Mouse (Mus musculus): ENCODE results near the gene Atp2b2. TPM values are rescaled to one million over a fixed set of nuclear protein-coding genes. Genes with fewer than 3 reads are reported as not detected.

Atp2b2 gene
- polyA plus RNA-seq, 1 experiment from 2014 or later = 0.15 TPM

DNA sequence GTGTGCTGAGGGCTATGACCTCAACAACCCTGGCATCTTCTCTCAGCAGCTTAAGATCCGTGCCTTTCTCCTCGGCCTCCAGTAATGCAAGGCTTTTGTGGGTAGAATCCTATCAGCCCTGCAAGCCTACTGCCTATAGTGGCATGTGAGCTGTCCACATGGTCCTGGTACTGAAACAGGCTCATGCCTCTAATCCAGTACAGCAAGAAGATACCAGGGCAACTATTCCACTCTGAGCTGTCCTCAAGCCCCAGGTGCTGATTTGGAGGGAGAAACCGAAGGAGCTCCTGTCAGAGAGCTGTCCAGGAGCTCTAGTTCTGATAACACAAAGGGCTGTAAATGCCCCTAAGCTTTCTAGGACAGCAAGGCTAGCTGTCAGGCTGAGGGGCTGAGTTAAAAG, 190.1 kb downstream of the Atp2b2 start:
- H3K4me1 ChIP-seq (replicated peaks; ENCODE audit: control insufficient read depth, insufficient read depth, low read length) = no peaks in the 10 kb centered on the region
- H3K36me3 ChIP-seq (ENCODE audit: control insufficient read depth, insufficient read depth, low read length) = no peaks in the 10 kb centered on the region
- H3K27me3 ChIP-seq (ENCODE audit: control insufficient read depth, insufficient read depth, low read depth, low read length) = no peaks in the 10 kb centered on the region
- H3K4me3 ChIP-seq (ENCODE audit: low read length) = no peak overlapping the region
- WGBS = 5% methylated on average over 3 of the region's 3 CpGs
- H3K9ac ChIP-seq (ENCODE audit: low read length) = no peak overlapping the region
- ATAC-seq (ENCODE audit: low read depth) = peak; percentile 79
- no peak overlapping the region for H3K27ac ChIP-seq (ENCODE audit: low read length)
- no peaks in the 10 kb centered on the region for H3K9me3 ChIP-seq (ENCODE audit: control insufficient read depth, low read length)
- H3K4me2 ChIP-seq (ENCODE audit: low read depth, low read length) = no peak overlapping the region

DNA sequence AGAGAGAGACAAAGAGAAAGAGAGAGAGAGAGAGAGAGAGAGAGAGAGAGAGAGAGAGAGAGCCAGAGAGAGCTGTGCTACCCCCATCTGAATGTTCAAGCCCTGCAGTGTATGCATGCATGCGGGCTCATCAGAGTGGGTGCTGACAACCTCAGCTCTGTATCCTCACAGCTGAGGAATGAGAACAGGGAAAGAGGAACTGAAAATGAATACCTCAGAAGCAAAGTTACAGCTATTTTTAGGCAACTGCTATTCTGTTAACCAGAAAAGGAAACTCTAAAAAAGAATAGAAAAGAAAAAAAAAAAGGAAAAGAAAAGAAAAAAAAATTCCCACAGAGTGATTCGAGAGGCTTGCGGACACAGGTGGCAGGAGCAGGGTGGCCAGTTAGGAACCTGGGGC, 192.6 kb downstream of the Atp2b2 start:
- no peak overlapping the region for H3K4me2 ChIP-seq (ENCODE audit: low read depth, low read length)

DNA sequence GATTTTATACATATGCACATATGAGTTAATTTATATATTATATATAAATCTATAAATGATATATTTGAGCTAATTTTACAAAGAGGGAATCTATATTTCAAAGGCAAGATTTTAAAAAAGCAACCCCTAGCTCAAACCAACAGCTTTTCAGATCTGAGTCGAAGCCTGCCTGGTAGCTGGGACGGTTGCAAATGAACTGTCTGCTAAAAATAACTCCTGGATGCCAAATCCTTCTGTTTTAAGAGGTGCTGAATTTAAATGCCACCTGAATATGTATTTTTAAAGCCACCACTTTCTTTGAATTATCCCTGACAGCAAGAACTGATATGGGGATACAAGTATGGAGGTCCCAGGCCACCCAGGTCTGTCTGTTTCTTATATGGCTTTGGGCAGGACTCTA, 193.8 kb downstream of the Atp2b2 start:
- 62% methylated on average over 2 of the region's 2 CpGs for WGBS
- Histone ChIP-seq H3K4me1 (replicated peaks; ENCODE audit: control insufficient read depth, insufficient read depth, low read length) (no peaks in the 10 kb centered on the region), H3K27me3 (ENCODE audit: control insufficient read depth, insufficient read depth, low read depth, low read length) (no peaks in the 10 kb centered on the region)

More for the DNA sequence above, 192.6 kb downstream of the Atp2b2 start:
- H3K4me3 ChIP-seq (ENCODE audit: low read length) = no peak overlapping the region
- ATAC-seq (ENCODE audit: low read depth) = no peak
- H3K9ac ChIP-seq (ENCODE audit: low read length) = no peak overlapping the region
- H3K9me3 ChIP-seq (ENCODE audit: control insufficient read depth, low read length) = no peaks in the 10 kb centered on the region
- no peak overlapping the region for H3K27ac ChIP-seq (ENCODE audit: low read length)
- H3K36me3 ChIP-seq (ENCODE audit: control insufficient read depth, insufficient read depth, low read length) = no peaks in the 10 kb centered on the region
- H3K4me1 ChIP-seq (replicated peaks; ENCODE audit: control insufficient read depth, insufficient read depth, low read length) = no peaks in the 10 kb centered on the region
- WGBS = 83% methylated on average over 3 of the region's 3 CpGs
- no peaks in the 10 kb centered on the region for H3K27me3 ChIP-seq (ENCODE audit: control insufficient read depth, insufficient read depth, low read depth, low read length)

DNA sequence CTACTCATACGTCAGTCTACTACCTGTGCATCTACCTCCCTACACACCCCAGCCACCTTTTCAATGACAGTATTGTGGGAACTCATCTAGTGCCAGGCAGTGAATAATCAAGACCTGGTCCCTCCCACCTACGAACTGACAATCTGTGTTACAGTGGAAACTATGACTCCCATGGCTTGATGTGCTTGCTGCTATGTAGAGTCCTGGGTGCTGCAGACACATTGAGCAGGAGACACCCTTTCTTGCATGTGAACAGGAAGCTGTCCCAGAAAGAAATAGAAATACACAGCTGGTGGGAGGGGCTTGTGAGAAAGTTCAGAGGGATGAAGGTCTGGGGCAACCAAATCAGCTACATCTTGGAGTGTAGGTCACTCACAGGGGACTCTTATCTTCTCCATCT, 195.3 kb downstream of the Atp2b2 start:
- Histone ChIP-seq H3K27me3 (ENCODE audit: control insufficient read depth, insufficient read depth, low read depth, low read length) (no peaks in the 10 kb centered on the region), H3K27ac (ENCODE audit: low read length) (no peak overlapping the region), H3K4me3 (ENCODE audit: low read length) (no peak overlapping the region), H3K36me3 (ENCODE audit: control insufficient read depth, insufficient read depth, low read length) (no peaks in the 10 kb centered on the region), H3K9me3 (ENCODE audit: control insufficient read depth, low read length) (no peaks in the 10 kb centered on the region), H3K4me1 (replicated peaks; ENCODE audit: control insufficient read depth, insufficient read depth, low read length) (no peaks in the 10 kb centered on the region), H3K9ac (ENCODE audit: low read length) (no peak overlapping the region), H3K4me2 (ENCODE audit: low read depth, low read length) (no peak overlapping the region)
- no peak for ATAC-seq (ENCODE audit: low read depth)
- WGBS = 74% methylated on average over 2 of the region's 2 CpGs

More for the DNA sequence above, 193.8 kb downstream of the Atp2b2 start:
- Histone ChIP-seq H3K4me3 (ENCODE audit: low read length) (no peak overlapping the region), H3K36me3 (ENCODE audit: control insufficient read depth, insufficient read depth, low read length) (no peaks in the 10 kb centered on the region), H3K9me3 (ENCODE audit: control insufficient read depth, low read length) (no peaks in the 10 kb centered on the region), H3K4me2 (ENCODE audit: low read depth, low read length) (no peak overlapping the region), H3K27ac (ENCODE audit: low read length) (no peak overlapping the region), H3K9ac (ENCODE audit: low read length) (no peak overlapping the region)
- no peak for ATAC-seq (ENCODE audit: low read depth)

DNA sequence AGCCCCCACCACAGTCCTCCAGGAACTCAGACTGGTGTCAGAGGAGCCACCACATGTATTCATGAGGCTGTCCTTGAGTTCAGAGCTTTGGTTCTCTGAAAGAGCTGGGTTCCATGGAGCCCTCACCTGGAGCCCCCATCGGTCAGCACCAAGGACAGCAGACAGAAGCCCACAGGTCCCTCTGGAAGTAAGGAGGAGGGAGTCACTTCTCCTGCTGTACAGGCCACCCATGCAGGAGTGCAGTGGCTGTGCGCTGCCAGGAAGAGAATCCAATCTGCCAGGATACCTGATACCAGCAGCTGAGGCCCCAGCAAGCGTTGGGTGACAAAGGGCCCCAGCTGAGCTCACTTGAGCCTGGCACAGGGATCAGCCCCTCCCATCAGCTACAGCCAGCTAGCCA, 199.2 kb downstream of the Atp2b2 start:
- Histone ChIP-seq H3K27me3 (ENCODE audit: control insufficient read depth, insufficient read depth, low read depth, low read length) (no peaks in the 10 kb centered on the region), H3K4me1 (replicated peaks; ENCODE audit: control insufficient read depth, insufficient read depth, low read length) (no peaks in the 10 kb centered on the region), H3K4me3 (ENCODE audit: low read length) (no peak overlapping the region), H3K4me2 (ENCODE audit: low read depth, low read length) (no peak overlapping the region), H3K9ac (ENCODE audit: low read length) (no peak overlapping the region), H3K9me3 (ENCODE audit: control insufficient read depth, low read length) (no peaks in the 10 kb centered on the region), H3K36me3 (ENCODE audit: control insufficient read depth, insufficient read depth, low read length) (no peaks in the 10 kb centered on the region), H3K27ac (ENCODE audit: low read length) (no peak overlapping the region)
- 12% methylated on average over 3 of the region's 3 CpGs for WGBS
- no peak for ATAC-seq (ENCODE audit: low read depth)

DNA sequence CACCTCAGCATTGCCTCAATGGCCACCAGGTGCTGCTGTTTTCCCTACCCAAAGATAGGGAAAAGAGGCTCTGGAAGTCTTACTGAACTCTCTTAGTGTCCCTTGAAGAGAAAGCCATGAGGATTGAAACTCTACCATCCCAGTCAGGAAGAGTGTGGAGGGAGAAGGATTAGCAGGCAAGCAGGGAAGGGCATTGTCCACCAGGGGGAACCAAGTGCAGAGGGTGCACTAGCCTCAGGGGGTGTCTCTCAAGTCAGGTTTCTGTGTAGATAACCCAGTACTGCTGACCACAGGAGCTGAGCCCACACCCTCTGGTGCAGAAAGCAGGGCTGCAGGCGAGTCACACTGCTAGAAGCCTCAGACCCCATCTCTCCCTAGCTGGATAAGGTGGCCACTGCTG, 203.9 kb downstream of the Atp2b2 start:
- no peak overlapping the region for H3K27ac ChIP-seq (ENCODE audit: low read length)
- no peak overlapping the region for H3K4me2 ChIP-seq (ENCODE audit: low read depth, low read length)
- no peak for ATAC-seq (ENCODE audit: low read depth)
- no peaks in the 10 kb centered on the region for H3K27me3 ChIP-seq (ENCODE audit: control insufficient read depth, insufficient read depth, low read depth, low read length)
- H3K4me3 ChIP-seq (ENCODE audit: low read length) = no peak overlapping the region
- no peak overlapping the region for H3K9ac ChIP-seq (ENCODE audit: low read length)
- WGBS = 15% methylated on average over 1 of the region's 1 CpGs
- H3K4me1 ChIP-seq (replicated peaks; ENCODE audit: control insufficient read depth, insufficient read depth, low read length) = no peaks in the 10 kb centered on the region
- H3K36me3 ChIP-seq (ENCODE audit: control insufficient read depth, insufficient read depth, low read length) = no peaks in the 10 kb centered on the region
- no peaks in the 10 kb centered on the region for H3K9me3 ChIP-seq (ENCODE audit: control insufficient read depth, low read length)

DNA sequence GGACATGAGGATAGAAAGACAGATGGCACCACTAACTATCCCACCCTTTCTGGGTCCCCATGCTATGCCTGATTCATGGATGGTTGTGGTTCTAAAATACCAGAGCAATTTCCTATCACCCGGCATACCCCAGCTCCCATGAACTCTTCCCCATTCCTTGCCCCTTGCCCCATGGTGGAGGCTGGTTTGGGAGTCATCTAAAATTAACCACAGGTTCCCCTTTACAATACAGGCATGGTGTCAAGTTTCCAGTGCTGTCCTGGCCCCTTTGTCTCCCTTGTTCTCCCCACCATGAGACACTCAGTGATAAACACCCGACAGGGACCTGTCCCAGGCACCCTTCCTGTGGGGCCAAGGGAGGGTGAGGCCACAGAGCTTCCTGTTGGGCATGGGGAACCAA, 204.7 kb downstream of the Atp2b2 start:
- WGBS = 54% methylated on average over 2 of the region's 2 CpGs
- Histone ChIP-seq H3K27me3 (ENCODE audit: control insufficient read depth, insufficient read depth, low read depth, low read length) (no peaks in the 10 kb centered on the region), H3K4me1 (replicated peaks; ENCODE audit: control insufficient read depth, insufficient read depth, low read length) (no peaks in the 10 kb centered on the region), H3K4me2 (ENCODE audit: low read depth, low read length) (no peak overlapping the region), H3K4me3 (ENCODE audit: low read length) (no peak overlapping the region), H3K27ac (ENCODE audit: low read length) (no peak overlapping the region), H3K9me3 (ENCODE audit: control insufficient read depth, low read length) (no peaks in the 10 kb centered on the region), H3K9ac (ENCODE audit: low read length) (no peak overlapping the region), H3K36me3 (ENCODE audit: control insufficient read depth, insufficient read depth, low read length) (no peaks in the 10 kb centered on the region)
- no peak for ATAC-seq (ENCODE audit: low read depth)

DNA sequence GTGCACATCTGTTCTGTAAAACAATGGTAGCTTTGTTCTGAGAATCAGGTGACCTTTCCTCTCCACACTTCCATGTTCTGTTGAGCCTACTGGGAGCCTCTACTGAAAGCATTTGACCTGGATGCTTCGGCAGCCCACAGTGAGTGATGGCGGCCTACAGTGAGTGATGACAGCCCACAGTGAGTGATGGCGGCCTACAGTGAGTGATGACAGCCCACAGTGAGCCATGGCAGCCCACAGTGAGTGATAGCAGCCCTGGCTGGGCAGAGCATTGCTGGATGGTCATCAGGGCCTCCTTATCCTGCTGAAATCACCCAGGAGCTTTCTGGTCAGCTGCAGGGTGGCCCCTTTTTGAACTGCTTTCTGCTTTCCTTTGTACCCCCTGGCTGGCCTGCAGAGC, 205.9 kb downstream of the Atp2b2 start:
- Histone ChIP-seq H3K4me2 (ENCODE audit: low read depth, low read length) (no peak overlapping the region), H3K27ac (ENCODE audit: low read length) (no peak overlapping the region), H3K36me3 (ENCODE audit: control insufficient read depth, insufficient read depth, low read length) (no peaks in the 10 kb centered on the region), H3K9ac (ENCODE audit: low read length) (no peak overlapping the region), H3K9me3 (ENCODE audit: control insufficient read depth, low read length) (no peaks in the 10 kb centered on the region), H3K4me1 (replicated peaks; ENCODE audit: control insufficient read depth, insufficient read depth, low read length) (no peaks in the 10 kb centered on the region), H3K4me3 (ENCODE audit: low read length) (no peak overlapping the region), H3K27me3 (ENCODE audit: control insufficient read depth, insufficient read depth, low read depth, low read length) (no peaks in the 10 kb centered on the region)
- 38% methylated on average over 3 of the region's 3 CpGs for WGBS
- ATAC-seq (ENCODE audit: low read depth) = no peak

DNA sequence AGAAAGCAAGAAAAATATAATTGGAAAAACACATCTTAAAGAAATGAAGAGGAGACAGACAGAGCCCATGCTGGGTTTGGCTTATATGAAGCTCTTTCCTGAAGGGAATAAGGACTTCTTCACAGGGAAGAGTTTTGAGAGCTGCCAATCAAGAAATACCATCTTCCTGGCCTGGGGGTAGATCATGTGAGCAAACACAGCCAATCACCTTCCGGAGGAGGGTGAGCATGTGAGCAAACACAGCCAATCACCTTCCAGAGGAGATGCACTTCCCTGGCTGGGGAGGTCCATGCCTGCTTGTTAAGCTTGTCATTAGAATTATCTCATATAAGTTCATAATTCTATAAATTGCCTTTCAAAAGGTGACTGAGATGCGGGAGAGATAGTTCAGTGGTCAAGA, 211.9 kb downstream of the Atp2b2 start:
- H3K4me1 ChIP-seq (replicated peaks; ENCODE audit: control insufficient read depth, insufficient read depth, low read length) = no peaks in the 10 kb centered on the region
- WGBS = 86% methylated on average over 2 of the region's 2 CpGs

DNA sequence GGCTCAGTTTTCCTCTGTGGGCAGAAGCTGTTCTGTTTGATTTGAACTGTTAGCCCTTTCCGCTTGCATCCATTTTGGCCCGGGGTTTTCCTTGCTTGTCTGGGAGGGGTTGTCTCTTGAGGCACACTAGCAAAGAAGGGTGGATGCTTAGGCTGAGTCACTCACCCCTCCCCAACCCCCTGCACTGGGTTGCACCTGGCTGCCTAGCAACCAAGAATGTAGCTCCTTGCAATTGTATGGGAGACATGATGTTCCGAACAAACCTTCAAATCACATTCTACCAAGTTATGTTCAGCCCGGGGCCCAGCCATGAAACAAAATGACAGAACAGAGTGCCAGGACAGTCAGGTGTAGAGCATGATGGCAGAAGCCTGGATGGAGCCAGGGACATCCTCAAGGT, 215.1 kb downstream of the Atp2b2 start:
- no peaks in the 10 kb centered on the region for H3K36me3 ChIP-seq (ENCODE audit: control insufficient read depth, insufficient read depth, low read length)
- no peak for ATAC-seq (ENCODE audit: low read depth)
- H3K4me3 ChIP-seq (ENCODE audit: low read length) = no peak overlapping the region
- no peaks in the 10 kb centered on the region for H3K9me3 ChIP-seq (ENCODE audit: control insufficient read depth, low read length)
- no peak overlapping the region for H3K4me2 ChIP-seq (ENCODE audit: low read depth, low read length)
- no peak overlapping the region for H3K9ac ChIP-seq (ENCODE audit: low read length)
- WGBS = 68% methylated on average over 4 of the region's 4 CpGs
- H3K27ac ChIP-seq (ENCODE audit: low read length) = no peak overlapping the region
- no peaks in the 10 kb centered on the region for H3K27me3 ChIP-seq (ENCODE audit: control insufficient read depth, insufficient read depth, low read depth, low read length)
- H3K4me1 ChIP-seq (replicated peaks; ENCODE audit: control insufficient read depth, insufficient read depth, low read length) = no peaks in the 10 kb centered on the region

More for the DNA sequence above, 211.9 kb downstream of the Atp2b2 start:
- H3K36me3 ChIP-seq (ENCODE audit: control insufficient read depth, insufficient read depth, low read length) = no peaks in the 10 kb centered on the region
- no peak for ATAC-seq (ENCODE audit: low read depth)
- no peaks in the 10 kb centered on the region for H3K27me3 ChIP-seq (ENCODE audit: control insufficient read depth, insufficient read depth, low read depth, low read length)
- H3K4me3 ChIP-seq (ENCODE audit: low read length) = no peak overlapping the region
- no peak overlapping the region for H3K4me2 ChIP-seq (ENCODE audit: low read depth, low read length)
- no peak overlapping the region for H3K27ac ChIP-seq (ENCODE audit: low read length)
- H3K9ac ChIP-seq (ENCODE audit: low read length) = no peak overlapping the region
- H3K9me3 ChIP-seq (ENCODE audit: control insufficient read depth, low read length) = no peaks in the 10 kb centered on the region

Measured in lung, embryonic 16.5 days (tissue).